Mouse (Mus musculus): ENCODE data around the gene Pex1.

DNA sequence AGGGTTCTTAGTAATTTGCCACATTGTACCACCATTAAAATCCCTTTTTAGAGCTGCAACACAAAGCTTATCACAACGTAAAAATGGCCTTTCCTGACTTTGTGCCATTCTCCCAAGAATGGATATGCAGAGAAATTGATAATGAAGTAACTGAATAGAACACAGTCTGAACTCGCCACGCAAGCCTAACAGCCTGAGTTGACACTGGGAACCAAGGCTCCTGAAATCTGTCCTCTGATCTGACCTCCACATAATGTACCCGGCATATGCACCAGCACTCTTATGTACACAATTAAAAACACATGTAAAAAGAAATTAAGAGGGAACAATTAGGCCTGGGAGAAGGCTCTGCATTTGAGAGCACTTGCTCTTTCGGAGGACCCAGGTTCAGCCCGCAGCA is 49.5 kb downstream of the Pex1 start:
- TF ChIP-seq CTCF (IDR thresholded peaks at IDR 0.05; ENCODE audit: insufficient read depth, low read length) (no peak), POLR2A (IDR thresholded peaks at IDR 0.05; ENCODE audit: borderline replicate concordance, extremely low read depth, low read depth, low read length) (no peak)

Measured in lung, adult 2 months (tissue).